Mouse (Mus musculus): ENCODE results near the gene Gucy1b2. TPM values are rescaled to one million over a fixed set of nuclear protein-coding genes. Genes with fewer than 3 reads are reported as not detected.

The Gucy1b2 gene
- total and polyA plus RNA-seq, 2 experiments from 2014 or later = 0.04 TPM; not detected in 1

- DNase-seq (ENCODE audit: low spot score) (no peak), ATAC-seq (ENCODE audit: insufficient read depth, low read depth) (no peak)
- WGBS = 71% methylated on average over 7 of the region's 7 CpGs
- no peaks in the 10 kb centered on the region for H3K36me3 ChIP-seq (replicated peaks; ENCODE audit: control insufficient read depth, insufficient read depth, low read length)
- H3K4me3 ChIP-seq (ENCODE audit: low read depth, low read length) = no peak overlapping the region
- H3K4me2 ChIP-seq (ENCODE audit: low read depth, low read length) = no peak overlapping the region
- H3K9me3 ChIP-seq (replicated peaks; ENCODE audit: control insufficient read depth, low read length) = no peaks in the 10 kb centered on the region
- H3K27me3 ChIP-seq (ENCODE audit: control insufficient read depth, insufficient read depth, low read length) = no peaks in the 10 kb centered on the region
- no peak overlapping the region for H3K9ac ChIP-seq (replicated peaks; ENCODE audit: low read depth, low read length)
- peaks cover 14% of the 10 kb centered on the region; the same call in 1 of the 2 replicates for H3K4me1 ChIP-seq (ENCODE audit: control insufficient read depth, insufficient read depth)
- H3K27ac ChIP-seq (ENCODE audit: low read depth) = no peak overlapping the region
- no peak for TF ChIP-seq EP300 (IDR thresholded peaks at IDR 0.05; ENCODE audit: low read depth)
- TF ChIP-seq CTCF (IDR thresholded peaks at IDR 0.05; ENCODE audit: low read depth) = no peak
Measured at GRCm38 (mm10) chr14:62416007-62416741, 39.9 kb downstream of the Gucy1b2 start.

GRCm38 (mm10) chr14:62395346-62395745 is 60.7 kb downstream of the Gucy1b2 start:
- ATAC-seq (ENCODE audit: insufficient read depth, low read depth) = no peak
- TF ChIP-seq EP300 (IDR thresholded peaks at IDR 0.05; ENCODE audit: low read depth) = no peak
- no peak for TF ChIP-seq CTCF (IDR thresholded peaks at IDR 0.05; ENCODE audit: low read depth)

DNA sequence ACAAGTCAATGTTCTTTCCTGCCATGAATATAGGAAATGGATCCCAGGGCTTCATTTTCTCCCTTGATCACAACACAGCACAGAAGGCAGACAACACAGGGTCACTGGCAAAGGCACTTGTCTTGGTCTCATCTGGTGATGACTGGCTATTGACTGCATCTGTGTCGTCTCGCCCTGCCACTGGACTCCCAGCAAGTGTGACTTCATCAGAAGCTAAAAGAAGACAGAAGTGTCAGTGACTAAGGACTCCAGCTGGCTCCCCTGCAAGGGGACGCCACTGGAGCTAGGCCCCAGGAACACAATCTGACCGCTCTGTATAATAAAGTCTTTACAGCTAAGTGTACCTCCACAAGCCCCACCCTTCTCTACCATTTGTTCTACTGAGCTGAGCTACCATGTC is 63.3 kb downstream of the Gucy1b2 start:
- Histone ChIP-seq H3K27me3 (ENCODE audit: control insufficient read depth, insufficient read depth, low read length) (no peaks in the 10 kb centered on the region), H3K4me2 (ENCODE audit: low read depth, low read length) (no peak overlapping the region), H3K9ac (replicated peaks; ENCODE audit: low read depth, low read length) (no peak overlapping the region), H3K4me3 (ENCODE audit: low read depth, low read length) (no peak overlapping the region), H3K36me3 (replicated peaks; ENCODE audit: control insufficient read depth, insufficient read depth, low read length) (no peaks in the 10 kb centered on the region), H3K27ac (ENCODE audit: low read depth) (no peak overlapping the region), H3K9me3 (replicated peaks; ENCODE audit: control insufficient read depth, low read length) (no peaks in the 10 kb centered on the region), H3K4me1 (ENCODE audit: control insufficient read depth, insufficient read depth) (peaks cover 10% of the 10 kb centered on the region)
- 43% methylated on average over 4 of the region's 4 CpGs for WGBS
- ATAC-seq (ENCODE audit: insufficient read depth, low read depth) (no peak), DNase-seq (ENCODE audit: low spot score) (no peak)
- TF ChIP-seq CTCF (IDR thresholded peaks at IDR 0.05; ENCODE audit: low read depth) = no peak
- TF ChIP-seq EP300 (IDR thresholded peaks at IDR 0.05; ENCODE audit: low read depth) = no peak

More at GRCm38 (mm10) chr14:62395346-62395745, 60.7 kb downstream of the Gucy1b2 start:
- H3K4me1 ChIP-seq (ENCODE audit: control insufficient read depth, insufficient read depth) = peaks cover 4% of the 10 kb centered on the region
- H3K36me3 ChIP-seq (replicated peaks; ENCODE audit: control insufficient read depth, insufficient read depth, low read length) = no peaks in the 10 kb centered on the region
- no peaks in the 10 kb centered on the region for H3K27me3 ChIP-seq (ENCODE audit: control insufficient read depth, insufficient read depth, low read length)
- H3K9ac ChIP-seq (replicated peaks; ENCODE audit: low read depth, low read length) = no peak overlapping the region
- H3K9me3 ChIP-seq (replicated peaks; ENCODE audit: control insufficient read depth, low read length) = no peaks in the 10 kb centered on the region
- no peak overlapping the region for H3K27ac ChIP-seq (ENCODE audit: low read depth)
- whole genome bisulfite sequencing = 70% methylated on average over 2 of the region's 2 CpGs
- no peak overlapping the region for H3K4me3 ChIP-seq (ENCODE audit: low read depth, low read length)
- DNase-seq (ENCODE audit: low spot score) = no peak
- no peak overlapping the region for H3K4me2 ChIP-seq (ENCODE audit: low read depth, low read length)

DNA sequence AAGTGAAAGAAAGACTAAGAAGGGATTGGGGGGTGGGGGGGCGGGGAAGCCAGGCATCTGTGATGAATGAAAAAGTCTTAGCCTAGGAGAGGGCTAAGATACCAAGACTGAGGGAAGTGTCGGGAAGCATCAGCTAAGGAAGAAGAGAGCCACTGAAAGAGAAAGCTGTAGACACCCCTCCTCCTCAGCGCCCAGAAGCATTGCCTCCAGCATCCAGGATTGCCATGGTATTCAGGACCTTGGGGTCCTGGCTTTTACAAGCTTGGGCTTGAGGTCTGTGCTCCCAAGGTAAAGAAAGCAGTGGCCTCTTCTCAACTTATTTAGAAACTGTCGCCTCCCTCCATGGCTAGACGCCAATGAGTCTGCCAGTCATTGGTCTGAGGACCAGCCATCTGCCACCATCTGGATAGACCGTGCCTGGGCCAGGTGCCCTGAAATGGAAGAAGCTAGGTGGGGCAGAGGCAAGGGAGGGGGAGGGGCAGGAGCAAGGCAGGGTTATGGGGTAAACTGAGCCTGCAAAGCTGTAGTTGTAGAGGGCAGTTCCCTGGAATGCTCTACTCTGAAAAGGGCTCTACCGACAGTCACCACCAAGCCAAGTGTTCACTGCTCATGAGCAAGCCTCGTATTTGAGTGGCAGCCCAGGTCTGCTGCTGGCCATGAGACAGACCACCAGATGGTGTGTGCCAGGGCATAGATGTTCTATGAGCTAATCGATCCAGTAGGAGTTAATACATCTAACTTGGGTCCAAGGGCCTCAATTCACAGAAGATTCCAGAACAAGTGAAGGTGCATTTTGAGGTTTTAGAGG is 66.2 kb downstream of the Gucy1b2 start:
- WGBS = 68% methylated on average over 9 of the region's 9 CpGs
- H3K4me3 ChIP-seq (ENCODE audit: low read depth, low read length) = no peak overlapping the region
- no peaks in the 10 kb centered on the region for H3K36me3 ChIP-seq (replicated peaks; ENCODE audit: control insufficient read depth, insufficient read depth, low read length)
- peak overlapping the region; percentile 10; the same call in 1 of the 2 replicates for H3K4me2 ChIP-seq (ENCODE audit: low read depth, low read length)
- 0 out of 2 replicates have a peak overlapping the region, but pooled peaks have one; percentile 15 for H3K27ac ChIP-seq (ENCODE audit: low read depth)
- no peak overlapping the region for H3K9ac ChIP-seq (replicated peaks; ENCODE audit: low read depth, low read length)
- H3K27me3 ChIP-seq (ENCODE audit: control insufficient read depth, insufficient read depth, low read length) = no peaks in the 10 kb centered on the region
- H3K9me3 ChIP-seq (replicated peaks; ENCODE audit: control insufficient read depth, low read length) = no peaks in the 10 kb centered on the region
- ATAC-seq (ENCODE audit: insufficient read depth, low read depth) = no peak
- peaks cover 6% of the 10 kb centered on the region; the same call in 1 of the 2 replicates for H3K4me1 ChIP-seq (ENCODE audit: control insufficient read depth, insufficient read depth)
- TF ChIP-seq EP300 (IDR thresholded peaks at IDR 0.05; ENCODE audit: low read depth) = no peak
- no peak for TF ChIP-seq CTCF (IDR thresholded peaks at IDR 0.05; ENCODE audit: low read depth)
- no peak for DNase-seq (ENCODE audit: low spot score)

GRCm38 (mm10) chr14:62389064-62389728 is 66.9 kb downstream of the Gucy1b2 start:
- ATAC-seq (ENCODE audit: insufficient read depth, low read depth) = peak; percentile 49; the same call in 1 of the 2 replicates
- H3K9me3 ChIP-seq (replicated peaks; ENCODE audit: control insufficient read depth, low read length) = no peaks in the 10 kb centered on the region
- H3K27ac ChIP-seq (ENCODE audit: low read depth) = no peak overlapping the region
- no peak overlapping the region for H3K9ac ChIP-seq (replicated peaks; ENCODE audit: low read depth, low read length)
- H3K27me3 ChIP-seq (ENCODE audit: control insufficient read depth, insufficient read depth, low read length) = no peaks in the 10 kb centered on the region
- no peak for TF ChIP-seq CTCF (IDR thresholded peaks at IDR 0.05; ENCODE audit: low read depth)
- no peak for TF ChIP-seq EP300 (IDR thresholded peaks at IDR 0.05; ENCODE audit: low read depth)
- no peaks in the 10 kb centered on the region for H3K36me3 ChIP-seq (replicated peaks; ENCODE audit: control insufficient read depth, insufficient read depth, low read length)
- 61% methylated on average over 6 of the region's 6 CpGs for WGBS
- no peak for DNase-seq (ENCODE audit: low spot score)
- peaks cover 6% of the 10 kb centered on the region; the same call in 1 of the 2 replicates for H3K4me1 ChIP-seq (ENCODE audit: control insufficient read depth, insufficient read depth)
- no peak overlapping the region for H3K4me3 ChIP-seq (ENCODE audit: low read depth, low read length)
- H3K4me2 ChIP-seq (ENCODE audit: low read depth, low read length) = peak overlapping the region; percentile 10; the same call in 1 of the 2 replicates

Measured in heart, postnatal 0 days (tissue).